ENCODE assay signal across 8 mouse cellular contexts in genomic region chr12:76593839-76594322, GRCm38 (mm10).
DNase-seq lines count a peak whose midpoint lies in the region; ATAC-seq and TF ChIP-seq lines count a peak whose summit lies in the region.

No protein-coding gene starts in this region.

- no peak overlapping the region for H3K4me2 ChIP-seq in intestine, postnatal 0 days (replicated peaks; ENCODE audit: low read depth)
- no peak overlapping the region for H3K4me2 ChIP-seq in limb, embryonic 14.5 days (replicated peaks; ENCODE audit: low read depth, low read length, severe bottlenecking)
- H3K4me2 ChIP-seq in midbrain, postnatal 0 days (ENCODE audit: low read depth, low read length, poor library complexity, severe bottlenecking) = no peak overlapping the region
- peak overlapping the region; percentile 2; the same call in 1 of the 2 replicates for H3K4me2 ChIP-seq in stomach, embryonic 15.5 days

- no peak overlapping the region for H3K27ac ChIP-seq in intestine, postnatal 0 days (ENCODE audit: low read depth, low read length)
- H3K27ac ChIP-seq in limb, embryonic 14.5 days (replicated peaks; ENCODE audit: low read depth, low read length) = peak overlapping the region; percentile 39; the same call in 1 of the 2 replicates
- no peak overlapping the region for H3K27ac ChIP-seq in midbrain, postnatal 0 days (ENCODE audit: low read depth, low read length)
- peak overlapping the region; percentile 81 for H3K27ac ChIP-seq in stomach, embryonic 15.5 days

- 11% methylated on average over 7 of the region's 7 CpGs for WGBS in intestine, postnatal 0 days
- 6% methylated on average over 6 of the region's 7 CpGs for WGBS in limb, embryonic 14.5 days
- WGBS in midbrain, postnatal 0 days = 17% methylated on average over 7 of the region's 7 CpGs
- WGBS in stomach, embryonic 15.5 days = 7% methylated on average over 7 of the region's 7 CpGs

- 0 out of 2 replicates have a peak, but pooled peaks cover 6% of the 10 kb centered on the region for H3K27me3 ChIP-seq in intestine, postnatal 0 days (replicated peaks; ENCODE audit: control insufficient read depth, insufficient read depth, low read length)
- no peaks in the 10 kb centered on the region for H3K27me3 ChIP-seq in limb, embryonic 14.5 days (ENCODE audit: control insufficient read depth, insufficient read depth, low read length)
- H3K27me3 ChIP-seq in midbrain, postnatal 0 days (ENCODE audit: insufficient read depth, low read length) = no peaks in the 10 kb centered on the region
- no peaks in the 10 kb centered on the region for H3K27me3 ChIP-seq in stomach, embryonic 15.5 days (replicated peaks)

- no peak for TF ChIP-seq POLR2A in limb, embryonic 14.5 days (IDR thresholded peaks at IDR 0.05; ENCODE audit: borderline replicate concordance, extremely low read depth, insufficient read depth, insufficient read length)

- no peaks in the 10 kb centered on the region for H3K36me3 ChIP-seq in intestine, postnatal 0 days (ENCODE audit: control insufficient read depth, insufficient read depth)
- H3K36me3 ChIP-seq in limb, embryonic 14.5 days (ENCODE audit: control insufficient read depth, insufficient read depth, low read length) = no peaks in the 10 kb centered on the region
- H3K36me3 ChIP-seq in midbrain, postnatal 0 days (ENCODE audit: insufficient read depth, low read length) = no peaks in the 10 kb centered on the region
- no peaks in the 10 kb centered on the region for H3K36me3 ChIP-seq in stomach, embryonic 15.5 days

- peak; percentile 70 for ATAC-seq in intestine, postnatal 0 days
- peak; percentile 35; the same call in 1 of the 2 replicates for ATAC-seq in limb, embryonic 14.5 days (ENCODE audit: low FRiP score, low read depth)
- no peak for ATAC-seq in midbrain, postnatal 0 days (ENCODE audit: low FRiP score)
- peak; percentile 83 for ATAC-seq in stomach, embryonic 15.5 days (ENCODE audit: insufficient read depth, low FRiP score, low read depth)

- H3K4me1 ChIP-seq in intestine, postnatal 0 days (replicated peaks; ENCODE audit: control insufficient read depth, insufficient read depth, low read length) = no peaks in the 10 kb centered on the region; the same call in 1 of the 2 replicates
- H3K4me1 ChIP-seq in limb, embryonic 14.5 days (ENCODE audit: control insufficient read depth, insufficient read depth, low read length) = peaks cover 12% of the 10 kb centered on the region
- H3K4me1 ChIP-seq in midbrain, postnatal 0 days (ENCODE audit: insufficient read depth, low read length) = no peaks in the 10 kb centered on the region
- peaks cover 21% of the 10 kb centered on the region for H3K4me1 ChIP-seq in stomach, embryonic 15.5 days

- H3K9me3 ChIP-seq in intestine, postnatal 0 days (ENCODE audit: control insufficient read depth) = no peaks in the 10 kb centered on the region
- no peaks in the 10 kb centered on the region for H3K9me3 ChIP-seq in limb, embryonic 14.5 days (ENCODE audit: control insufficient read depth, low read length)
- no peaks in the 10 kb centered on the region for H3K9me3 ChIP-seq in midbrain, postnatal 0 days (ENCODE audit: low read length)
- no peaks in the 10 kb centered on the region for H3K9me3 ChIP-seq in stomach, embryonic 15.5 days

- intact Hi-C loops in gastrocnemius, postnatal 36 days (cut with DNase I) = loop anchor here (5.0 to 10.0 kb wide), 2 partner anchors 128 to 161 kb away; no protein-coding TSS in a partner anchor

- no peak overlapping the region for H3K4me3 ChIP-seq in intestine, postnatal 0 days (ENCODE audit: low read depth, low read length)
- no peak overlapping the region for H3K4me3 ChIP-seq in limb, embryonic 14.5 days (replicated peaks; ENCODE audit: low read length)
- no peak overlapping the region for H3K4me3 ChIP-seq in midbrain, postnatal 0 days (ENCODE audit: low read depth, low read length)
- no peak overlapping the region for H3K4me3 ChIP-seq in stomach, embryonic 15.5 days (replicated peaks)

- no peak overlapping the region for H3K9ac ChIP-seq in intestine, postnatal 0 days (ENCODE audit: low read depth, low read length)
- peak overlapping the region; percentile 34; the same call in 1 of the 2 replicates for H3K9ac ChIP-seq in limb, embryonic 14.5 days (ENCODE audit: low read depth, low read length, severe bottlenecking)
- H3K9ac ChIP-seq in midbrain, postnatal 0 days (replicated peaks; ENCODE audit: low read length, poor library complexity, severe bottlenecking) = no peak overlapping the region
- H3K9ac ChIP-seq in stomach, embryonic 15.5 days = no peak overlapping the region

- peak; percentile 70 to 75 for DNase-seq in cerebellum, postnatal 10 days
- no peak for DNase-seq in cerebellum, adult 11 months
- DNase-seq in c-Kit-positive CD71-positive TER-119-positive erythroid progenitor cells, embryonic 14.5 days (ENCODE audit: low spot score) = peak; percentile 89
- peak; percentile 74 to 85 for DNase-seq in gastrocnemius, postnatal 36 days
- peak; percentile 75 for DNase-seq in limb, embryonic 14.5 days (ENCODE audit: low spot score)
- DNase-seq in midbrain, postnatal 0 days (ENCODE audit: low spot score) = peak; percentile 43

- TF ChIP-seq CTCF in intestine, postnatal 0 days (IDR thresholded peaks at IDR 0.05; ENCODE audit: low read depth) = no peak
- TF ChIP-seq CTCF in midbrain, postnatal 0 days (IDR thresholded peaks at IDR 0.05) = no peak

Comparison
In these comparisons a context has a peak if more than half of its experiments do, and no peak if none do; other contexts are left out.
1. H3K27ac ChIP-seq: peak in limb, embryonic 14.5 days (single experiment) and stomach, embryonic 15.5 days (single experiment); none in intestine, postnatal 0 days (single experiment) and midbrain, postnatal 0 days (single experiment).